Mouse (Mus musculus) layer of hippocampus, adult 18-20 months (tissue): ENCODE data around the gene Cnr1. TPM values are rescaled to one million over a fixed set of nuclear protein-coding genes. Genes with fewer than 3 reads are reported as not detected.

Source experiments
- DNase-seq, 2 experiments: peaks; one replicate each; pipeline ENCODE4 v3.0.0; 2022; ENCODE audit warnings: low spot score in 2 of 2
- total RNA-seq, 2 experiments: library from RNA; stranded (reverse); gene quantifications; 2 replicates each; pipeline ENCODE4 v1.2.3; 2021

The Cnr1 gene
- total RNA-seq, 2 experiments from 2014 or later: 179 to 185 TPM

- no peak for DNase-seq
Measured at GRCm38 (mm10) chr4:33931347-33931746, 7.0 kb downstream of the Cnr1 start.

- no peak for DNase-seq
Measured at GRCm38 (mm10) chr4:33941557-33941956, 17.2 kb downstream of the Cnr1 start.

DNA sequence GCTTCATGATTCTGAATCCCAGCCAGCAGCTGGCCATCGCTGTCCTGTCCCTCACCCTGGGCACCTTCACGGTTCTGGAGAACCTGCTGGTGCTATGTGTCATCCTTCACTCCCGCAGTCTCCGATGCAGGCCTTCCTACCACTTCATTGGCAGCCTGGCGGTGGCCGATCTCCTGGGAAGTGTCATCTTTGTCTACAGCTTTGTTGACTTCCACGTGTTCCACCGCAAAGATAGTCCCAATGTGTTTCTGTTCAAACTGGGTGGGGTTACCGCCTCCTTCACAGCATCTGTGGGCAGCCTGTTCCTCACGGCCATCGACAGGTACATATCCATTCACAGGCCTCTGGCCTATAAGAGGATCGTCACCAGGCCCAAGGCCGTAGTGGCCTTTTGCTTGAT lies 19.5 kb downstream of the Cnr1 start:
- DNase-seq: no peak

DNA sequence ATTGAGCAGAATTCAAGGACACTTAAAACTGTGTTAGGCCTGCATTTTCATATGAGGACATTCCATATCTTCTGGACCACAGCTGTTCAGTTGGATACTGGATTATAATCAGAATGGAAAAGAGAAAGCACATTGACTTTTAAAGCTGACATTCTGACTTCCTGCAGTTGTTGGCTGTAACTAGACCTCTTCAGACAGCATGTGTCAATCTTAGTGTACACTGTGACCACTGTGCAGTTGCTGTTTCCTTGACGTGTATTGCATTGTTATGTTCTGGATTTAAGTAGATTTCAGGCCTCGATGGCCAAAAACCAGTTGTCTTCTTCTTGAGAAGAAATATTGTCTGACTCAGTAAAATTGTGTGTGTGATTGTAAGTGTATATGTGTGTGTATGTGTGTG lies 21.3 kb downstream of the Cnr1 start:
- no peak for DNase-seq

GRCm38 (mm10) chr4:33947584-33947983 lies 23.2 kb downstream of the Cnr1 start:
- no peak for DNase-seq

- DNase-seq: no peak
Measured at GRCm38 (mm10) chr4:33957398-33957797, 33.0 kb downstream of the Cnr1 start.

DNA sequence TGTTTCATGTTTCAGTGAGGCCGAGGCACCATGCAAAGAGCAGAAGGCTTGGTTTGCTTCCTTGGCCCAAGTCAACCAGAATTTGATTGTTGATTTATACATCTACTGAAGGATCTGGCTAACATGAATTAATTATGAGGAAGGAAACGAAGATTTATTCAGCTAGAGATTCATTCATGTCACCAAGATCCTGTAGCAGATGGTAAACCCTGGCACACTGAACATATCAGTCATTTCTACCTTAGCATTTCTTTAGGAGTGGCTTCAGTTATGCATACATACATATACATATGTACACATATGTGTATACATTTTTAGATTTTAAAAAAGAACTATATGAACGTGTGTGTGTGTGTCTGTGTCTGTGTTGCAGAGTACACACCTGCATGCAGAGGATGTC lies 34.1 kb downstream of the Cnr1 start:
- DNase-seq: no peak

DNA sequence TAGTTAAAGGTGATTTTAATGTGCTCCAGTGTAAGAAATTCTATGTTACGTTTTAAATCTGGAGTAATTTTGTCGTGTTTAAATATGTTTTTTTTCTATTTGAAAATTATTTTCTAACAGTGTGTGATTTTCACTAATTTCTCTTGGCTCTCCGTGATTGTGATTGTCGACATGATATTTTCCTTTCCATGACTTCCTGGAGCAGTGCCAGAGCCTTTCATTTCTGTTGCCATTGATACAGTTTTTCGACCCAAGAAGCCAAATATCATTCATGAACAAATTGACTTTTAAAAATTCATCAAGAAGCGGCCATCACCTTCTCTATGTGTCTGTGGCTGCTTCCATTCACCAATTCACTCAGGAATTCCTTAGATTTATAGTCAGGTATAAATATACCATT lies 35.4 kb downstream of the Cnr1 start:
- DNase-seq: no peak

DNA sequence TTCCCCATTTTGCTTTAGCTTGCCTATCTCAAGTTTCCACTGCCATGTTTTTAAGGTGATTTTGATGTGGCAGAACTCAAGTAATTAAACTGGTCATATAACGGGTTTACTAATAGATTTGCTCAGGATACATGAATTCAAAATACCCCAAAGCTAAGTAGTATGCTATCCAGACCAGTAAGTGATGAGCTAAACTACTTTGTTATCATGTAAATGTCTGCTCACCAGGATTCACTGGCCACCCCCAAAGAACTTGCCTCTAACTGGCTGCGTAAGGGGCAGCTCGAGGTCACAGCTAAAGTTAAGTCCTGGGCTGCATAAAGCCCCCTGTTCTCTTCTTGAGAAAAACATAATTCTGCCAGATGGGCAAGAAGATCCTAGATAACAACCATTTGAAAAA lies 46.3 kb downstream of the Cnr1 start:
- DNase-seq: no peak

DNA sequence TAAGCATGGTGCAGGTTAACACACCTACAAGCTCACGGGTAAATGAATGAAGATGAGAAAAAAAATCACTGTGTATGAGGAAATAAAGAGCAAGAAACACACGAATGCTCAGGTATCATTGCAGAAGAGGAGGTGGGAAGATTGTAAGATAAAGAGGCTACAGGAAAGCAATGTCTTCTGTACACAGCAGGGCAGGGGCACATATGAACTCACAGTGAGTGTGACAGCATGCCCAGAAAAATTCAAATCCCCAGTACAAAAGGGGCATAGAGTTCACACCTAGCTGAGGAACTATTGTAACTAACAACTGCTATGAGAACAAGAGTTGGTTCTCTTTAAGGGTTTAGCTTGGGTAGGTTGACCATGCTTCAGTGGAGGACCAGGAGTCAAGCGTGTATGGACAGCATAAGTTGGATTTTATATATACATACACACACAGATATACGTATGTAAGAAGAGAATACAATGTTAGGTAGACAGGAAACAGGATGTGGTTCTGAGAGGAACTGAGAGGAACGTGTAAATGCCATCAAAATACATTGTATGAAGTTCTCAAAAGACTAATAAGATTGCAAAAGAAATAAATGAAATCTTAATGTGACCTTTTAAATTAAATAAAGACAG lies 64.2 kb downstream of the Cnr1 start:
- DNase-seq: no peak

DNA sequence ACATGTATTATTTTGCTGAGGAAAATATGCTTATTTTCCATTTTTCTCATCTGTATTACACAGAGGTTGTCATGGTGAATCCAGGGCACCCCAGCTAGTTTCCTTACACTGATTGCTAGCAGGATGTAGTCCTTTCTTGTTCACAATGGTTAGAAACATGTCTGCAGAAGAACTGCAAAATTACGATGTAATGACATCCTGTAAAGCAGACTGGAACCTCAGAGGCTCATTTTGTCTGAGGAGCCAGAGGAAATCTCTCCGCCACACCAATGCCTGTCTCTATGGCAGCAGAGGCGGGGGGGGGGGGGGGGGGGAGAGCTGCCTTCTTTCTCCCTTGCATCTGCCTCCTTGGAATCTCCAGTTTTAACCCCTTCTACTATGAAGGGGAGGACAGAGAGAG lies 68.3 kb downstream of the Cnr1 start:
- no peak for DNase-seq

GRCm38 (mm10) chr4:33996382-33996781 lies 72.0 kb downstream of the Cnr1 start:
- no peak for DNase-seq

Other genes with a start within 250 kb of the Cnr1 start
- gene Spaca1, start 125.6 kb downstream of the Cnr1 start, total RNA-seq: not detected